Mouse (Mus musculus) limb, embryonic 14.5 days (tissue): ENCODE data around the gene Cd300a. TPM values are rescaled to one million over a fixed set of nuclear protein-coding genes. Genes with fewer than 3 reads are reported as not detected.

ENCODE experiments used
- ATAC-seq: fragments of 200-750 bp; cut with Nextera tagmentation; 2 replicates; pipeline ENCODE4 v1.8.0; 2017; ENCODE audit warnings: low read depth, moderate number of reproducible peaks, moderate TSS enrichment; ENCODE audit not compliant: low FRiP score
- DNase-seq: peaks from one replicate; pipeline ENCODE4 v3.0.0-alpha.2; 2015; ENCODE audit warnings: low spot score
- H3K27ac ChIP-seq: fragments of 300-500 bp; sonication (generic); replicated peaks from 2 replicates; pipeline ENCODE4 v1.5.1; 2014; ENCODE audit warnings: low read depth, mild to moderate bottlenecking, low read length, moderate library complexity, mixed read lengths
- H3K27me3 ChIP-seq: fragments of 300-500 bp; sonication (generic); 2 replicates; pipeline ENCODE4 v1.6.1; 2014; ENCODE audit warnings: low read length, mixed read lengths; ENCODE audit not compliant: control insufficient read depth, insufficient read depth
- H3K36me3 ChIP-seq: fragments of 300-500 bp; sonication (generic); 2 replicates; pipeline ENCODE4 v1.6.1; 2014; ENCODE audit warnings: mild to moderate bottlenecking, low read length, moderate library complexity, mixed read lengths; ENCODE audit not compliant: control insufficient read depth, insufficient read depth
- H3K4me1 ChIP-seq: fragments of 300-500 bp; sonication (generic); 2 replicates; pipeline ENCODE4 v1.6.1; 2014; ENCODE audit warnings: antibody characterized with exemption, low read length, mixed read lengths; ENCODE audit not compliant: control insufficient read depth, insufficient read depth
- H3K4me2 ChIP-seq: fragments of 300-500 bp; sonication (generic); replicated peaks from 2 replicates; pipeline ENCODE4 v1.6.1; 2014; ENCODE audit warnings: low read depth, mild to moderate bottlenecking, low read length, moderate library complexity; ENCODE audit not compliant: severe bottlenecking
- H3K4me3 ChIP-seq: fragments of 300-500 bp; sonication (generic); replicated peaks from 2 replicates; pipeline ENCODE4 v1.5.1; 2014; ENCODE audit warnings: low read length
- H3K9ac ChIP-seq: fragments of 300-500 bp; sonication (generic); 2 replicates; pipeline ENCODE4 v1.6.1; 2014; ENCODE audit warnings: mild to moderate bottlenecking, low read depth, low read length, moderate library complexity; ENCODE audit not compliant: severe bottlenecking
- H3K9me3 ChIP-seq: fragments of 300-500 bp; sonication (generic); 2 replicates; pipeline ENCODE4 v1.6.1; 2016; ENCODE audit warnings: low read length; ENCODE audit not compliant: control insufficient read depth
- POLR2A ChIP-seq: fragments of 200-500 bp; IDR thresholded peaks from 2 replicates; pipeline ENCODE4 v1.8.0; 2012; ENCODE audit warnings: inconsistent platforms, mild to moderate bottlenecking, moderate library complexity, borderline replicate concordance; ENCODE audit not compliant: insufficient read depth, insufficient read length; ENCODE audit errors: extremely low read depth
- WGBS: fragments of 180-500 bp; shearing (Covaris S2); extraction: QIAGEN DNeasy Blood & Tissue Kit; methylation state at CpG from one replicate; pipeline ENCODE4 v1.1.7; 2014; 5-methylcytosine and 5-hydroxymethylcytosine counted together
- polyA plus RNA-seq, 2 experiments: library from polyadenylated mRNA; depleted of rRNA in 1 of 2; stranded (reverse) in 1 of 2; unstranded in 1 of 2; fragments of >200 nt; fragmentation: Nextera tagmentation in 1 of 2; extraction: Ambion mirVana in 1 of 2; gene quantifications; 2 replicates each; pipeline versions ENCODE4 v1.2.1 to v1.2.3; 2012 to 2014

Cd300a gene
- polyA plus RNA-seq, 2 experiments, result 1.5 to 2.2 TPM

- Histone ChIP-seq H3K4me2 (no peak overlapping the region), H3K27ac (no peak overlapping the region), H3K4me3 (no peak overlapping the region), H3K9me3 (no peaks in the 10 kb centered on the region), H3K4me1 (no peaks in the 10 kb centered on the region), H3K9ac (no peak overlapping the region), H3K36me3 (no peaks in the 10 kb centered on the region), H3K27me3 (no peaks in the 10 kb centered on the region)
- ATAC-seq (no peak), DNase-seq (no peak)
- no peak for TF ChIP-seq POLR2A
- WGBS, result 71% methylated on average over 5 of the region's 5 CpGs
These were observed 41.2 kb downstream of the Cd300a start for GRCm38 (mm10) chr11:114931041-114931440.

- ATAC-seq (no peak), DNase-seq (no peak)
- Histone ChIP-seq H3K36me3 (no peaks in the 10 kb centered on the region), H3K4me2 (no peak overlapping the region), H3K9ac (no peak overlapping the region), H3K4me3 (no peak overlapping the region), H3K27me3 (no peaks in the 10 kb centered on the region), H3K9me3 (no peaks in the 10 kb centered on the region), H3K4me1 (no peaks in the 10 kb centered on the region), H3K27ac (no peak overlapping the region)
- 79% methylated on average over 4 of the region's 4 CpGs for WGBS
- no peak for TF ChIP-seq POLR2A
These were observed 43.8 kb downstream of the Cd300a start for GRCm38 (mm10) chr11:114933591-114933990.

GRCm38 (mm10) chr11:114934144-114934543 lies 44.3 kb downstream of the Cd300a start, which contains the start of gene Cd300lb:
Gene Cd300lb, minus strand, starts transcription at chr11:114934386.
- DNase-seq (no peak), ATAC-seq (no peak)
- H3K27me3 ChIP-seq, result no peaks in the 10 kb centered on the region
- H3K4me2 ChIP-seq, result no peak within 1 kb of the TSS
- no peak within 1 kb of the TSS for H3K4me3 ChIP-seq
- no peak within 1 kb of the TSS for H3K9ac ChIP-seq
- no peaks in the 10 kb centered on the region for H3K4me1 ChIP-seq
- TF ChIP-seq POLR2A, result no peak
- no peaks in the 10 kb centered on the region for H3K36me3 ChIP-seq
- H3K27ac ChIP-seq, result no peak within 1 kb of the TSS
- no peaks in the 10 kb centered on the region for H3K9me3 ChIP-seq
- 40% methylated on average over 6 of the region's 6 CpGs for WGBS

Other genes with a start within 250 kb of the Cd300a start
- 1,565 and 2,419 TPM in 2 replicates for gene Rpl38, start 221.5 kb upstream of the Cd300a start, polyA plus RNA-seq (2012; rRNA removed)
- gene Rpl38, start 221.5 kb upstream of the Cd300a start, polyA plus RNA-seq (2014; fragmentation: Nextera tagmentation; extraction: Ambion mirVana), result 1,011 and 1,139 TPM in 2 replicates
- gene Ttyh2, start 214.6 kb upstream of the Cd300a start, polyA plus RNA-seq (2012; rRNA removed), result 16.9 and 21.3 TPM in 2 replicates
- gene Ttyh2, start 214.6 kb upstream of the Cd300a start, polyA plus RNA-seq (2014; fragmentation: Nextera tagmentation; extraction: Ambion mirVana), result 21.7 and 25.9 TPM in 2 replicates
- 1.6 and 1.7 TPM in 2 replicates for gene Dnaic2, start 162.6 kb upstream of the Cd300a start, polyA plus RNA-seq (2012; rRNA removed)
- 0.55 and 0.86 TPM in 2 replicates for gene Dnaic2, start 162.6 kb upstream of the Cd300a start, polyA plus RNA-seq (2014; fragmentation: Nextera tagmentation; extraction: Ambion mirVana)
- 0.93 and 1.1 TPM in 2 replicates for gene Kif19a, start 124.7 kb upstream of the Cd300a start, polyA plus RNA-seq (2012; rRNA removed)
- gene Kif19a, start 124.7 kb upstream of the Cd300a start, polyA plus RNA-seq (2014; fragmentation: Nextera tagmentation; extraction: Ambion mirVana), result 0.17 and 0.39 TPM in 2 replicates
- 2.7 and 3.2 TPM in 2 replicates for gene Btbd17, start 94.1 kb upstream of the Cd300a start, polyA plus RNA-seq (2012; rRNA removed)
- gene Btbd17, start 94.1 kb upstream of the Cd300a start, polyA plus RNA-seq (2014; fragmentation: Nextera tagmentation; extraction: Ambion mirVana), result 1.00 and 1.4 TPM in 2 replicates
- gene Gpr142, start 91.1 kb upstream of the Cd300a start, polyA plus RNA-seq (2012; rRNA removed), result 0.19 TPM in 1 of 2 replicates, not detected in the other
- gene Gpr142, start 91.1 kb upstream of the Cd300a start, polyA plus RNA-seq (2014; fragmentation: Nextera tagmentation; extraction: Ambion mirVana), result not detected in 2 replicates
- gene Gprc5c, start 38.9 kb upstream of the Cd300a start, polyA plus RNA-seq (2012; rRNA removed), result 34.1 and 48.8 TPM in 2 replicates
- gene Gprc5c, start 38.9 kb upstream of the Cd300a start, polyA plus RNA-seq (2014; fragmentation: Nextera tagmentation; extraction: Ambion mirVana), result 35.5 and 42.3 TPM in 2 replicates
- 0.33 TPM in 2 replicates for gene Cd300lb, start 44.3 kb downstream of the Cd300a start, polyA plus RNA-seq (2012; rRNA removed)
- gene Cd300lb, start 44.3 kb downstream of the Cd300a start, polyA plus RNA-seq (2014; fragmentation: Nextera tagmentation; extraction: Ambion mirVana), result 0.32 and 0.82 TPM in 2 replicates
- gene Cd300c, start 79.1 kb downstream of the Cd300a start, polyA plus RNA-seq (2012; rRNA removed), result not detected in 2 replicates
- gene Cd300c, start 79.1 kb downstream of the Cd300a start, polyA plus RNA-seq (2014; fragmentation: Nextera tagmentation; extraction: Ambion mirVana), result not detected in 2 replicates
- 0.13 and 0.22 TPM in 2 replicates for gene Cd300ld, start 99.9 kb downstream of the Cd300a start, polyA plus RNA-seq (2012; rRNA removed)
- gene Cd300ld, start 99.9 kb downstream of the Cd300a start, polyA plus RNA-seq (2014; fragmentation: Nextera tagmentation; extraction: Ambion mirVana), result 0.29 and 0.36 TPM in 2 replicates
- 2.4 and 2.7 TPM in 2 replicates for gene Cd300c2, start 111.8 kb downstream of the Cd300a start, polyA plus RNA-seq (2012; rRNA removed)
- 4.0 and 4.1 TPM in 2 replicates for gene Cd300c2, start 111.8 kb downstream of the Cd300a start, polyA plus RNA-seq (2014; fragmentation: Nextera tagmentation; extraction: Ambion mirVana)
- 0.23 TPM in 1 of 2 replicates, not detected in the other for gene Cd300ld2, start 126.2 kb downstream of the Cd300a start, polyA plus RNA-seq (2012; rRNA removed)
- not detected in 2 replicates for gene Cd300ld2, start 126.2 kb downstream of the Cd300a start, polyA plus RNA-seq (2014; fragmentation: Nextera tagmentation; extraction: Ambion mirVana)
- gene Cd300ld4, start 137.0 kb downstream of the Cd300a start, polyA plus RNA-seq (2012; rRNA removed), result 0.18 TPM in 1 of 2 replicates, not detected in the other
- gene Cd300ld4, start 137.0 kb downstream of the Cd300a start, polyA plus RNA-seq (2014; fragmentation: Nextera tagmentation; extraction: Ambion mirVana), result not detected in 2 replicates
- gene Cd300ld5, start 147.7 kb downstream of the Cd300a start, polyA plus RNA-seq (2012; rRNA removed), result 0.24 and 0.48 TPM in 2 replicates
- not detected in 2 replicates for gene Cd300ld5, start 147.7 kb downstream of the Cd300a start, polyA plus RNA-seq (2014; fragmentation: Nextera tagmentation; extraction: Ambion mirVana)
- gene Cd300ld3, start 158.4 kb downstream of the Cd300a start, polyA plus RNA-seq (2012; rRNA removed), result 0.37 and 0.65 TPM in 2 replicates
- not detected in 2 replicates for gene Cd300ld3, start 158.4 kb downstream of the Cd300a start, polyA plus RNA-seq (2014; fragmentation: Nextera tagmentation; extraction: Ambion mirVana)
- 0.10 and 0.15 TPM in 2 replicates for gene Cd300e, start 172.1 kb downstream of the Cd300a start, polyA plus RNA-seq (2012; rRNA removed)
- gene Cd300e, start 172.1 kb downstream of the Cd300a start, polyA plus RNA-seq (2014; fragmentation: Nextera tagmentation; extraction: Ambion mirVana), result 0.08 and 0.10 TPM in 2 replicates
- 1.5 and 1.7 TPM in 2 replicates for gene Rab37, start 201.4 kb downstream of the Cd300a start, polyA plus RNA-seq (2012; rRNA removed)
- 1.5 and 1.8 TPM in 2 replicates for gene Rab37, start 201.4 kb downstream of the Cd300a start, polyA plus RNA-seq (2014; fragmentation: Nextera tagmentation; extraction: Ambion mirVana)
- gene Cd300lf, start 244.0 kb downstream of the Cd300a start, polyA plus RNA-seq (2012; rRNA removed), result 0.35 and 0.65 TPM in 2 replicates
- 0.14 and 0.29 TPM in 2 replicates for gene Cd300lf, start 244.0 kb downstream of the Cd300a start, polyA plus RNA-seq (2014; fragmentation: Nextera tagmentation; extraction: Ambion mirVana)